Mouse (Mus musculus) stomach, embryonic 15.5 days (tissue): ENCODE measurements around the gene D11Wsu47e. TPM values are rescaled to one million over a fixed set of nuclear protein-coding genes. Genes with fewer than 3 reads are reported as not detected.

Experiments used
- ATAC-seq: fragments of 200-750 bp; cut with Nextera tagmentation; 2 replicates; pipeline ENCODE4 v1.8.0; 2017; ENCODE audit warnings: low read depth, moderate number of reproducible peaks, moderate TSS enrichment; ENCODE audit not compliant: insufficient read depth, low FRiP score
- H3K27ac ChIP-seq: fragments of 300-500 bp; sonication (generic); 2 replicates; pipeline ENCODE4 v1.5.1; 2015; ENCODE audit warnings: mild to moderate bottlenecking, inconsistent platforms
- H3K27me3 ChIP-seq: fragments of 300-500 bp; sonication (generic); replicated peaks from 2 replicates; pipeline ENCODE4 v1.6.1; 2015; ENCODE audit warnings: inconsistent platforms
- H3K36me3 ChIP-seq: fragments of 300-500 bp; sonication (generic); 2 replicates; pipeline ENCODE4 v1.6.1; 2015; ENCODE audit warnings: inconsistent platforms
- H3K4me1 ChIP-seq: fragments of 300-500 bp; sonication (generic); 2 replicates; pipeline ENCODE4 v1.6.1; 2015; ENCODE audit warnings: inconsistent platforms
- H3K4me2 ChIP-seq: fragments of 300-500 bp; sonication (generic); 2 replicates; pipeline ENCODE4 v1.6.1; 2015; ENCODE audit warnings: mild to moderate bottlenecking, inconsistent platforms
- H3K4me3 ChIP-seq: fragments of 300-500 bp; sonication (generic); replicated peaks from 2 replicates; pipeline ENCODE4 v1.5.1; 2015; ENCODE audit warnings: inconsistent platforms
- H3K9ac ChIP-seq: fragments of 300-500 bp; sonication (generic); 2 replicates; pipeline ENCODE4 v1.6.1; 2015; ENCODE audit warnings: inconsistent platforms
- H3K9me3 ChIP-seq: fragments of 300-500 bp; sonication (generic); 2 replicates; pipeline ENCODE4 v1.6.1; 2016; ENCODE audit warnings: inconsistent platforms
- WGBS: fragments of 180-500 bp; shearing (Covaris S2); methylation state at CpG from one replicate; pipeline ENCODE4 v1.1.7; 2015; 5-methylcytosine and 5-hydroxymethylcytosine counted together
- polyA plus RNA-seq: library from polyadenylated mRNA; unstranded; fragments of >200 nt; fragmentation: Nextera tagmentation; extraction: Ambion mirVana; gene quantifications from 2 replicates; pipeline ENCODE4 v1.2.1, GENCODE M21; 2015

The D11Wsu47e gene
- polyA plus RNA-seq, 1 experiment from 2014 or later: 20.7 TPM

GRCm38 (mm10) chr11:113667704-113668103 is 16.5 kb upstream of the D11Wsu47e start:
- Histone ChIP-seq H3K9ac (no peak overlapping the region), H3K4me2 (no peak overlapping the region), H3K9me3 (no peaks in the 10 kb centered on the region), H3K4me1 (peaks cover 11% of the 10 kb centered on the region), H3K36me3 (peaks cover 17% of the 10 kb centered on the region), H3K27me3 (no peaks in the 10 kb centered on the region), H3K27ac (peak overlapping the region; percentile 85), H3K4me3 (no peak overlapping the region)
- WGBS: 58% methylated on average over 4 of the region's 4 CpGs
- peak; percentile 7; the same call in 1 of the 2 replicates for ATAC-seq

DNA sequence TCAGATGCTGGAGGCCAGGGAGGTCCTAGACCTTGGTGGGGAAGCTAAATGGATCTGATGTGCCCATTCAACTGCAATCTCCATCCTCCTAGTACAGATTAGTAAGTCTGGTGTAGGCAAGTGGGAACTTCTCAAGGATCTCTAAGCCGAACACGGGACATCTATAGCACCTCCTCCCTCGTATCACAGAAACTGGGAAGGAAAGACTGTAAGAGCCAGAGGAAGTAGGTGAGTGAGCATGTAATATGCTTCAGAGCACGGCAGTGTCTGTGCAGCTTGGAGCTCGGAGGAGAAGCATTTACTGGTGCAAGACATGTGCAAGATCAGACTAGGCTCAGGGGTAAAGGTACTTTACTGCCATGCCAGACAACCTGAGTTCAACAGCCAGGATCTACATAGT is 15.4 kb upstream of the D11Wsu47e start:
- H3K4me2 ChIP-seq: no peak overlapping the region
- H3K27ac ChIP-seq: peak overlapping the region; percentile 85; the same call in 1 of the 2 replicates
- H3K36me3 ChIP-seq: peaks cover 21% of the 10 kb centered on the region; the same call in 1 of the 2 replicates
- no peak overlapping the region for H3K4me3 ChIP-seq
- no peak for ATAC-seq
- no peaks in the 10 kb centered on the region for H3K27me3 ChIP-seq
- peaks cover 11% of the 10 kb centered on the region for H3K4me1 ChIP-seq
- WGBS: 83% methylated on average over 5 of the region's 5 CpGs
- no peaks in the 10 kb centered on the region for H3K9me3 ChIP-seq
- H3K9ac ChIP-seq: no peak overlapping the region

GRCm38 (mm10) chr11:113669711-113670110 is 14.5 kb upstream of the D11Wsu47e start:
- Histone ChIP-seq H3K36me3 (peaks cover 18% of the 10 kb centered on the region; the same call in 1 of the 2 replicates), H3K27ac (no peak overlapping the region), H3K4me2 (no peak overlapping the region), H3K4me3 (no peak overlapping the region), H3K9me3 (no peaks in the 10 kb centered on the region), H3K9ac (no peak overlapping the region), H3K4me1 (peaks cover 11% of the 10 kb centered on the region), H3K27me3 (no peaks in the 10 kb centered on the region)
- ATAC-seq: no peak
- 80% methylated on average over 4 of the region's 4 CpGs for WGBS

DNA sequence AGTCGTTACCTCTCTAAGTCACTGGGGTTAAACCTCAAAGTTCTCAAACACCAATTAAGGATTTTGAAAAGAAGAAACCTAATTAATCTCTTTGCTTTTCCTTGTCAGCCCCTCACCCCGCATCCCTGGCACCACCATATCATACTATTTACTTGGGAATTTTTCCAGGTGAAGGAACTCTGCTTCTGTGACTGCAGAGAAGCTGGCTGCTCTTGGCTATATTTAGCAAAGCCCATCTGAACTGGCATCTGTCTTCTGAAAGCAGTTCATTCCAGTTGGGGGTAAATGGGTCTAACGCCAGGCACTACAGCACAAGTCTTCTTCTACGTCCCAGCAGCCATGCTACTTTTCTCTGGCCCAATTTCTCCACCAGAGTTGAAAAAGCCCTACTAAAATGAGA is 10.6 kb upstream of the D11Wsu47e start:
- Histone ChIP-seq H3K4me1 (peaks cover 1% of the 10 kb centered on the region; the same call in 1 of the 2 replicates), H3K27ac (peak overlapping the region; percentile 40; the same call in 1 of the 2 replicates), H3K9ac (no peak overlapping the region), H3K9me3 (no peaks in the 10 kb centered on the region), H3K4me2 (no peak overlapping the region), H3K27me3 (no peaks in the 10 kb centered on the region), H3K36me3 (peaks cover 27% of the 10 kb centered on the region; the same call in 1 of the 2 replicates), H3K4me3 (no peak overlapping the region)
- ATAC-seq: no peak
- WGBS: 89% methylated on average over 4 of the region's 4 CpGs

DNA sequence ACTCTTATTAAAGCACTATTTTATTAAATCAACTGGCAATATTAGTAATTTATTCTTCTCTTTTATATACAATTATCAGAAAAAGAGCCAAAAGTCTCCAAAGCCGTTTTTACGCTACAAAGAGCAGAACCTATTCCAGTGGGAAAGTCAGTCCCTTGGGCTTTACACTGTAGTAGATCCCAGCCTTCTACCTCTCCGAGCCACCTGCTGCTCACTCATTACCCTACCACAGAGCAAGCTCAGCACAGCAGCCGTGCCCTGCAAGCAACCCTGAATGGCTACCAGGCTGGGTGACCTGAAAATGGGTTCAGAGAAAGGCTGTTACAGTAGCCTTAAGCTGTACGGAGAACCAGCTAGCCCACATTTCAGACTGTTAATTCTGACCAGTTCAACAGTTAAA is 9.6 kb upstream of the D11Wsu47e start:
- H3K9me3 ChIP-seq: no peaks in the 10 kb centered on the region
- H3K4me3 ChIP-seq: no peak overlapping the region
- H3K9ac ChIP-seq: no peak overlapping the region
- no peak overlapping the region for H3K27ac ChIP-seq
- H3K4me1 ChIP-seq: no peaks in the 10 kb centered on the region
- no peak overlapping the region for H3K4me2 ChIP-seq
- H3K36me3 ChIP-seq: peaks cover 27% of the 10 kb centered on the region; the same call in 1 of the 2 replicates
- ATAC-seq: no peak
- H3K27me3 ChIP-seq: no peaks in the 10 kb centered on the region
- 91% methylated on average over 5 of the region's 5 CpGs for WGBS

GRCm38 (mm10) chr11:113676847-113677246 is 7.4 kb upstream of the D11Wsu47e start:
- WGBS: 88% methylated on average over 2 of the region's 2 CpGs
- ATAC-seq: no peak
- H3K27me3 ChIP-seq: no peaks in the 10 kb centered on the region
- H3K36me3 ChIP-seq: peaks cover 20% of the 10 kb centered on the region; the same call in 1 of the 2 replicates
- H3K4me3 ChIP-seq: no peak overlapping the region
- H3K4me2 ChIP-seq: no peak overlapping the region
- H3K27ac ChIP-seq: no peak overlapping the region
- no peaks in the 10 kb centered on the region for H3K4me1 ChIP-seq
- H3K9me3 ChIP-seq: no peaks in the 10 kb centered on the region
- H3K9ac ChIP-seq: no peak overlapping the region

DNA sequence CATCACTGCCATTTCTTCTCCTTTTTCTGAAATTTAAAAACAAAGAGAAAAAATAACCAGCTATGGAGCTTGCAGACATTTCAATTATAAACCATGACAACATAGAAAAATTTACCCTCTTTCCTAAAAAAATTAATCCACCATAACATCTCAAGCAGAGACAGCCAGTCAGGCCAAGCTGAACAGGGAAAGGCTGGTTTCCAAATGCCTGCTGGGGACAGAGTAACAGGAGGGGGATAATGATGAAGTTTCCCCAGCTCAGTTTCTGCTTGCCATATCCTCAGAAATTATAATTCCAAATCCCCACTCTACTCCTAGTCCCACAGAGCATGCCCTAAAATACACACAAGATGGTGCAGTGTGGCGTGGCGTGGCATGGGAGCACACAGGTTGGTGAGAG is 6.8 kb upstream of the D11Wsu47e start:
- Histone ChIP-seq H3K9me3 (no peaks in the 10 kb centered on the region), H3K4me3 (no peak overlapping the region), H3K4me1 (0 out of 2 replicates have a peak, but pooled peaks cover under 1% of the 10 kb centered on the region), H3K36me3 (peaks cover 20% of the 10 kb centered on the region; the same call in 1 of the 2 replicates), H3K9ac (no peak overlapping the region), H3K27me3 (no peaks in the 10 kb centered on the region), H3K4me2 (no peak overlapping the region), H3K27ac (no peak overlapping the region)
- WGBS: 96% methylated on average over 2 of the region's 2 CpGs
- no peak for ATAC-seq

GRCm38 (mm10) chr11:113678373-113678772 is 5.8 kb upstream of the D11Wsu47e start:
- H3K9me3 ChIP-seq: no peaks in the 10 kb centered on the region
- WGBS: 83% methylated on average over 8 of the region's 8 CpGs
- H3K27ac ChIP-seq: 0 out of 2 replicates have a peak overlapping the region, but pooled peaks have one; percentile 22
- no peaks in the 10 kb centered on the region for H3K27me3 ChIP-seq
- no peak overlapping the region for H3K4me2 ChIP-seq
- H3K4me1 ChIP-seq: 0 out of 2 replicates have a peak, but pooled peaks cover 4% of the 10 kb centered on the region
- no peak for ATAC-seq
- H3K4me3 ChIP-seq: no peak overlapping the region
- no peak overlapping the region for H3K9ac ChIP-seq
- H3K36me3 ChIP-seq: peaks cover 16% of the 10 kb centered on the region; the same call in 1 of the 2 replicates

GRCm38 (mm10) chr11:113680954-113681353 is 3.3 kb upstream of the D11Wsu47e start:
- WGBS: 64% methylated on average over 2 of the region's 2 CpGs

GRCm38 (mm10) chr11:113681979-113682378 is 2.2 kb upstream of the D11Wsu47e start:
- Histone ChIP-seq H3K4me1 (peaks cover 16% of the 10 kb centered on the region; the same call in 1 of the 2 replicates), H3K9ac (no peak overlapping the region), H3K27me3 (no peaks in the 10 kb centered on the region), H3K27ac (no peak overlapping the region), H3K9me3 (no peaks in the 10 kb centered on the region), H3K4me3 (no peak overlapping the region), H3K4me2 (peak overlapping the region; percentile 70; the same call in 1 of the 2 replicates), H3K36me3 (0 out of 2 replicates have a peak, but pooled peaks cover under 1% of the 10 kb centered on the region)
- ATAC-seq: no peak

More at GRCm38 (mm10) chr11:113680954-113681353, 3.3 kb upstream of the D11Wsu47e start:
- Histone ChIP-seq H3K27ac (no peak overlapping the region), H3K36me3 (peaks cover 9% of the 10 kb centered on the region; the same call in 1 of the 2 replicates), H3K4me1 (peaks cover 11% of the 10 kb centered on the region; the same call in 1 of the 2 replicates), H3K27me3 (no peaks in the 10 kb centered on the region), H3K4me2 (no peak overlapping the region), H3K9ac (no peak overlapping the region), H3K4me3 (no peak overlapping the region), H3K9me3 (no peaks in the 10 kb centered on the region)
- ATAC-seq: no peak; the same call in 1 of the 2 replicates

DNA sequence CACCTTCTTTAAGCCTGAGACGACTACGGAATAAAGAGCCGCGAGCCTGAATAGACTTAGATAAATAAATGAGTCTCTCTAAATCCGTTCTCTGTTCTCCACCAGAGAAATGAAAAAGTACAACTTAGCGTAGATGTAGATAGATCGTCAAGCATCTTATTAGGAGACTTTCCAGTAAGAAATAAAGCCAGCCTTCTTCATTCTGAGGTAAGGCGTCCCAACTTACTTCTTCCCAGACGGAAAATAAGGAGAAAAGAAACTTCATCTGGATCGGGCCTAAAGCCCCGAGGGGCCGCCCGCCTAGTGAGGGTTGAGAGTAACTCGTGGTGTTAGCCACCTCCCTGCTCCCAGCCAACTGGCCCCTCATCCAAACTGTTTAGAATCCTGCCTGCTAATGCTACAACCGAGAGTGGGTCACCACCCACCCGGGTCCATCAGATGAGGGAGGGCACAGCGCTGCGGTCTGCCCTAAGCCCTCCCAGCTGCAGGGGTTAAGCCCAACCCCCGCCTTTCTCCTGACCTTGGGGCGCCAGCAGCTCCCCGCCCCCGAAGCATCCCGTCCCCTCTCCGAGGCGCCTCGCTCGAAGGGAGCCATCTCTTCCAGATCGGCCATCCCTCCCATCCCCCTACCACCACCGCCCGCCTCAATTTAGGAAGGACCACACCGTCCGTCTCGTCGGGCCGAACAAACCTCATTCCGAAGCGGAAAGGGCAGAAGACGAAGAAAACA is 1.1 kb upstream of the D11Wsu47e start:
- H3K9ac ChIP-seq: peak overlapping the region; percentile 84
- H3K4me1 ChIP-seq: peaks cover 16% of the 10 kb centered on the region; the same call in 1 of the 2 replicates
- WGBS: 2% methylated on average over 38 of the region's 38 CpGs
- ATAC-seq: peak; percentile 52
- H3K9me3 ChIP-seq: no peaks in the 10 kb centered on the region
- H3K36me3 ChIP-seq: peaks cover 6% of the 10 kb centered on the region
- H3K4me3 ChIP-seq: peak overlapping the region; percentile 92
- H3K4me2 ChIP-seq: peak overlapping the region; percentile 70
- peak overlapping the region; percentile 96 for H3K27ac ChIP-seq
- no peaks in the 10 kb centered on the region for H3K27me3 ChIP-seq

DNA sequence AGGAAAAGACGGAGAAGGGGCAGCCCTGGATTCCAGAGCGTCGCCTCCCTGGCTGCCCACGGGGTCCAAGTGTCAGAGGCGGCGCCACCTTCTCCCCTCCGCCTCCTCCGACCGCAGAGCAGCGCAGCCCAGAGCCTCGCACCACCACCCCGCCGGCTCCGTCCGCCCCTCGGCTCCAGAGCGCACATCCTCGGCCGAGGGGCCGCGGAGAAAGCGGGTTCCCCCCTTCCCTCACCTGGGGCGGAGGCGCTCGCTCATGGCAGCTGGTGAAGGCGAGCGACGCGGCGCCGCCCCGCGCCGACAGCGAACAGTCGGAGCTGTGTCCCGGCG is 620 bp upstream of the D11Wsu47e start:
- peak overlapping the region; percentile 84 for H3K9ac ChIP-seq
- H3K9me3 ChIP-seq: no peaks in the 10 kb centered on the region
- under 1% methylated on average over 32 of the region's 38 CpGs for WGBS

More for the DNA sequence above, 620 bp upstream of the D11Wsu47e start:
- Histone ChIP-seq H3K4me2 (peak overlapping the region; percentile 70), H3K27me3 (no peaks in the 10 kb centered on the region), H3K4me3 (peak overlapping the region; percentile 92), H3K36me3 (peaks cover 11% of the 10 kb centered on the region), H3K4me1 (peaks cover 16% of the 10 kb centered on the region; the same call in 1 of the 2 replicates), H3K27ac (peak overlapping the region; percentile 96)
- no peak for ATAC-seq
